Mouse (Mus musculus): ENCODE measurements around the gene Isy1. TPM values are rescaled to one million over a fixed set of nuclear protein-coding genes. Genes with fewer than 3 reads are reported as not detected.
A peak's percentile ranks its signal among the peaks of the same experiment; 100 is the strongest.

The Isy1 gene
- polyA plus RNA-seq, 1 experiment from 2014 or later = 34.1 TPM

- no peak for ATAC-seq
- no peak for DNase-seq (ENCODE audit: low spot score)
- 89% methylated on average over 4 of the region's 4 CpGs for WGBS
- Histone ChIP-seq H3K27ac (ENCODE audit: low read depth, low read length) (no peak overlapping the region), H3K36me3 (ENCODE audit: control insufficient read depth, insufficient read depth, low read length) (no peaks in the 10 kb centered on the region), H3K9me3 (replicated peaks; ENCODE audit: control insufficient read depth, low read length) (no peaks in the 10 kb centered on the region), H3K4me3 (ENCODE audit: low read depth, low read length) (no peak overlapping the region), H3K9ac (ENCODE audit: low read length) (no peak overlapping the region), H3K27me3 (replicated peaks; ENCODE audit: control insufficient read depth, insufficient read depth, low read length) (no peaks in the 10 kb centered on the region), H3K4me1 (ENCODE audit: control insufficient read depth, insufficient read depth, low read length) (peaks cover 9% of the 10 kb centered on the region), H3K4me2 (ENCODE audit: low read length) (no peak overlapping the region)
These were observed 14.8 kb upstream of the Isy1 start for GRCm38 (mm10) chr6:87853446-87853845.

GRCm38 (mm10) chr6:87851871-87852270, 13.3 kb upstream of the Isy1 start:
- Histone ChIP-seq H3K9me3 (replicated peaks; ENCODE audit: control insufficient read depth, low read length) (no peaks in the 10 kb centered on the region), H3K36me3 (ENCODE audit: control insufficient read depth, insufficient read depth, low read length) (no peaks in the 10 kb centered on the region), H3K27me3 (replicated peaks; ENCODE audit: control insufficient read depth, insufficient read depth, low read length) (no peaks in the 10 kb centered on the region), H3K4me1 (ENCODE audit: control insufficient read depth, insufficient read depth, low read length) (peaks cover 12% of the 10 kb centered on the region), H3K27ac (ENCODE audit: low read depth, low read length) (no peak overlapping the region), H3K9ac (ENCODE audit: low read length) (no peak overlapping the region), H3K4me3 (ENCODE audit: low read depth, low read length) (no peak overlapping the region), H3K4me2 (ENCODE audit: low read length) (no peak overlapping the region)
- 83% methylated on average over 6 of the region's 6 CpGs for WGBS
- DNase-seq (ENCODE audit: low spot score) (no peak), ATAC-seq (no peak)

- H3K36me3 ChIP-seq (ENCODE audit: control insufficient read depth, insufficient read depth, low read length) = no peaks in the 10 kb centered on the region; the same call in 1 of the 2 replicates
- H3K4me3 ChIP-seq (ENCODE audit: low read depth, low read length) = peak within 1 kb of the TSS; percentile 100
- H3K9ac ChIP-seq (ENCODE audit: low read length) = peak within 1 kb of the TSS; percentile 97
- H3K27me3 ChIP-seq (replicated peaks; ENCODE audit: control insufficient read depth, insufficient read depth, low read length) = no peaks in the 10 kb centered on the region
- H3K9me3 ChIP-seq (replicated peaks; ENCODE audit: control insufficient read depth, low read length) = no peaks in the 10 kb centered on the region
- peak; percentile 99 for ATAC-seq
- H3K4me1 ChIP-seq (ENCODE audit: control insufficient read depth, insufficient read depth, low read length) = peaks cover 12% of the 10 kb centered on the region
- peak within 1 kb of the TSS; percentile 91 for H3K27ac ChIP-seq (ENCODE audit: low read depth, low read length)
- peak within 1 kb of the TSS; percentile 66 for H3K4me2 ChIP-seq (ENCODE audit: low read length)
- peak; percentile 98 for DNase-seq (ENCODE audit: low spot score)
- WGBS = under 1% methylated on average over 54 of the region's 55 CpGs
These were observed 12.5 kb upstream of the Isy1 start, which contains the start of gene Cnbp for GRCm38 (mm10) chr6:87850900-87851614. Cnbp (minus strand) TSS chr6:87851106.

- peaks cover 3% of the 10 kb centered on the region for H3K36me3 ChIP-seq (ENCODE audit: control insufficient read depth, insufficient read depth, low read length)
- H3K4me3 ChIP-seq (ENCODE audit: low read depth, low read length) = peak overlapping the region; percentile 100
- H3K9ac ChIP-seq (ENCODE audit: low read length) = peak overlapping the region; percentile 97
- under 1% methylated on average over 73 of the region's 73 CpGs for WGBS
- H3K4me1 ChIP-seq (ENCODE audit: control insufficient read depth, insufficient read depth, low read length) = peaks cover 12% of the 10 kb centered on the region
- ATAC-seq (peak; percentile 64), DNase-seq (ENCODE audit: low spot score) (peak; percentile 41)
- H3K9me3 ChIP-seq (replicated peaks; ENCODE audit: control insufficient read depth, low read length) = no peaks in the 10 kb centered on the region
- peak overlapping the region; percentile 91 for H3K27ac ChIP-seq (ENCODE audit: low read depth, low read length)
- H3K27me3 ChIP-seq (replicated peaks; ENCODE audit: control insufficient read depth, insufficient read depth, low read length) = no peaks in the 10 kb centered on the region
- H3K4me2 ChIP-seq (ENCODE audit: low read length) = peak overlapping the region; percentile 66
These were observed 11.7 kb upstream of the Isy1 start for GRCm38 (mm10) chr6:87850155-87850899.

- no peak for ATAC-seq
- H3K4me2 ChIP-seq (ENCODE audit: low read length) = peak overlapping the region; percentile 66
- peak overlapping the region; percentile 97 for H3K9ac ChIP-seq (ENCODE audit: low read length)
- peak overlapping the region; percentile 100 for H3K4me3 ChIP-seq (ENCODE audit: low read depth, low read length)
- peaks cover 12% of the 10 kb centered on the region for H3K4me1 ChIP-seq (ENCODE audit: control insufficient read depth, insufficient read depth, low read length)
- H3K27me3 ChIP-seq (replicated peaks; ENCODE audit: control insufficient read depth, insufficient read depth, low read length) = no peaks in the 10 kb centered on the region
- under 1% methylated on average over 8 of the region's 8 CpGs for WGBS
- H3K36me3 ChIP-seq (ENCODE audit: control insufficient read depth, insufficient read depth, low read length) = peaks cover 9% of the 10 kb centered on the region
- DNase-seq (ENCODE audit: low spot score) = no peak
- no peaks in the 10 kb centered on the region for H3K9me3 ChIP-seq (replicated peaks; ENCODE audit: control insufficient read depth, low read length)
- no peak overlapping the region for H3K27ac ChIP-seq (ENCODE audit: low read depth, low read length)
These were observed 11.2 kb upstream of the Isy1 start for GRCm38 (mm10) chr6:87849780-87850154.

GRCm38 (mm10) chr6:87846813-87847212, 8.2 kb upstream of the Isy1 start:
- Histone ChIP-seq H3K27me3 (replicated peaks; ENCODE audit: control insufficient read depth, insufficient read depth, low read length) (no peaks in the 10 kb centered on the region), H3K27ac (ENCODE audit: low read depth, low read length) (no peak overlapping the region), H3K4me2 (ENCODE audit: low read length) (no peak overlapping the region), H3K9ac (ENCODE audit: low read length) (0 out of 2 replicates have a peak overlapping the region, but pooled peaks have one; percentile 25), H3K9me3 (replicated peaks; ENCODE audit: control insufficient read depth, low read length) (no peaks in the 10 kb centered on the region), H3K36me3 (ENCODE audit: control insufficient read depth, insufficient read depth, low read length) (peaks cover 36% of the 10 kb centered on the region), H3K4me1 (ENCODE audit: control insufficient read depth, insufficient read depth, low read length) (peaks cover 12% of the 10 kb centered on the region), H3K4me3 (ENCODE audit: low read depth, low read length) (no peak overlapping the region)
- DNase-seq (ENCODE audit: low spot score) (no peak), ATAC-seq (no peak)
- WGBS = 85% methylated on average over 1 of the region's 1 CpGs

GRCm38 (mm10) chr6:87845031-87845695, 6.6 kb upstream of the Isy1 start:
- H3K27me3 ChIP-seq (replicated peaks; ENCODE audit: control insufficient read depth, insufficient read depth, low read length) = no peaks in the 10 kb centered on the region
- H3K9ac ChIP-seq (ENCODE audit: low read length) = no peak overlapping the region
- peaks cover 9% of the 10 kb centered on the region for H3K4me1 ChIP-seq (ENCODE audit: control insufficient read depth, insufficient read depth, low read length)
- no peak for DNase-seq (ENCODE audit: low spot score)
- no peak overlapping the region for H3K4me2 ChIP-seq (ENCODE audit: low read length)
- no peak overlapping the region for H3K27ac ChIP-seq (ENCODE audit: low read depth, low read length)
- H3K4me3 ChIP-seq (ENCODE audit: low read depth, low read length) = no peak overlapping the region
- no peaks in the 10 kb centered on the region for H3K9me3 ChIP-seq (replicated peaks; ENCODE audit: control insufficient read depth, low read length)
- peaks cover 45% of the 10 kb centered on the region for H3K36me3 ChIP-seq (ENCODE audit: control insufficient read depth, insufficient read depth, low read length)
- 94% methylated on average over 13 of the region's 13 CpGs for WGBS
- no peak for ATAC-seq

GRCm38 (mm10) chr6:87842254-87842653, 3.7 kb upstream of the Isy1 start:
- no peak overlapping the region for H3K9ac ChIP-seq (ENCODE audit: low read length)
- no peaks in the 10 kb centered on the region for H3K9me3 ChIP-seq (replicated peaks; ENCODE audit: control insufficient read depth, low read length)
- peaks cover 45% of the 10 kb centered on the region for H3K36me3 ChIP-seq (ENCODE audit: control insufficient read depth, insufficient read depth, low read length)
- H3K4me3 ChIP-seq (ENCODE audit: low read depth, low read length) = no peak overlapping the region
- no peak overlapping the region for H3K27ac ChIP-seq (ENCODE audit: low read depth, low read length)
- WGBS = 35% methylated on average over 1 of the region's 1 CpGs
- DNase-seq (ENCODE audit: low spot score) (no peak), ATAC-seq (no peak)
- peaks cover 4% of the 10 kb centered on the region; the same call in 1 of the 2 replicates for H3K4me1 ChIP-seq (ENCODE audit: control insufficient read depth, insufficient read depth, low read length)
- H3K4me2 ChIP-seq (ENCODE audit: low read length) = no peak overlapping the region
- H3K27me3 ChIP-seq (replicated peaks; ENCODE audit: control insufficient read depth, insufficient read depth, low read length) = no peaks in the 10 kb centered on the region

Data from forebrain, embryonic 14.5 days (tissue).